Mouse (Mus musculus) E14TG2a.4 (cell line): ENCODE measurements around the gene Lrrc66.

ENCODE experiments used
- CTCF ChIP-seq: conservative IDR thresholded peaks from 2 replicates; pipeline ENCODE4 v1.5.1; 2014; ENCODE audit warnings: low read length
- NANOG ChIP-seq: IDR thresholded peaks from 2 replicates; pipeline ENCODE4 v1.6.1; 2014; ENCODE audit warnings: borderline replicate concordance, low read length, mixed read lengths
- POU5F1 ChIP-seq: IDR thresholded peaks from 2 replicates; pipeline ENCODE4 v1.6.1; 2014; ENCODE audit warnings: low read length, borderline replicate concordance

DNA sequence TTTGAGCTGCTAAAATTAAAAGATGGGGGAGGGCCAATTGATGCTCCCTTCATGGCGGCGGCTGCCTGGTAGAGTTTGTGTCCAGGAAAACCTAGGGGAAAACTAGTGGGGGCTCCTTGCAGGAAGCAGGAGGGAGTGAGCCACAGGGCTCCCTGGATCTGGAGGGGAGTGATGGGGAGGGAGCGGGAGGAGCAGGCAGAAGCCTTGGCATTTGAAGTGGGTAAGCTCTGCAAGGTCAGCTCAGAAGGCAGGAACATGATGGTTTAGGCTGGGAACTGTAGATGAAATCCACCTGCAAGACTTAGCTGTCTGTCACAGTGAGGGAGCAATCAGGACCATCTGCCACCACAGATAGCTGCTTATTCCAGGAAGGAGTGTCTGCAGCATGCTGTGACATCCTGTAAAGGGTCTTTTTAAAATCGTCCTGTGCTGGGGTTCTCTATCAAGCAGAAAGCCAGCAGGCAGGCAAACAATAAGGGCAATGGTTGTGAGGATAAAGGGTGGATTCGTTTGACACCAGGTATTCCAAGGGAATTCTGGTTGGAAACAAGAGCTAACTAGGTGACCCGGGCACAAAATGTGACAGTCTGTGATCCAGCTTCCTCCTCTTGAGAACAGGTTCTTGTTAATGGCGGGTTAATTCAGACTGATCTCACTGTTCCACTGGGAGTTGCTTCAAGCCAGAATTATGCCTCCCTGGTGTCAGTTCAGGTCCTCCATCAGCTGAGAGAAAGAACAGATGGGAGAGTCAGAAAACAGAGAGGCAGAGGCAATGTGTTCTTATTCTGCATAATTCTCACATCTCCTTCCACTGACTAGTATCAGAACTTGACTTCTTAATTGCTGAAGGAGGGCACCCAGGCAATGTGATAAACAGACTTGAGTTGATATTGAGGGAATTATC is 46.9 kb downstream of the Lrrc66 start:
- no peak for TF ChIP-seq CTCF
- TF ChIP-seq NANOG, result peak; percentile 25; the same call in 1 of the 2 replicates
- TF ChIP-seq POU5F1, result no peak
